Mouse (Mus musculus) forebrain, postnatal 0 days (tissue): ENCODE data around the gene Cdc27. TPM values are rescaled to one million over a fixed set of nuclear protein-coding genes. Genes with fewer than 3 reads are reported as not detected.
A peak's percentile ranks its signal among the peaks of the same experiment; 100 is the strongest.
"Not testable (repeated sequence)": the region's sequence is repeated elsewhere in the genome, so short reads cannot be mapped to it uniquely, and the experiment has no call there.

Experiments
- ATAC-seq: fragments of 200-750 bp; cut with Nextera tagmentation; 2 replicates; pipeline ENCODE4 v1.8.0; 2017; ENCODE audit warnings: mild to moderate bottlenecking, moderate library complexity
- DNase-seq: peaks from one replicate; pipeline ENCODE4 v3.0.0-alpha.2; 2015
- H3K27ac ChIP-seq: fragments of 300-500 bp; sonication (generic); 2 replicates; pipeline ENCODE4 v1.5.1; 2014; ENCODE audit warnings: low read depth, mild to moderate bottlenecking, antibody characterized with exemption, low read length, moderate library complexity, mixed read lengths
- H3K27me3 ChIP-seq: fragments of 300-500 bp; sonication (generic); 2 replicates; pipeline ENCODE4 v1.6.1; 2014; ENCODE audit warnings: mild to moderate bottlenecking, low read length, mixed read lengths; ENCODE audit not compliant: insufficient read depth
- H3K36me3 ChIP-seq: fragments of 300-500 bp; sonication (generic); 2 replicates; pipeline ENCODE4 v1.6.1; 2014; ENCODE audit warnings: mild to moderate bottlenecking, moderate library complexity; ENCODE audit not compliant: insufficient read depth
- H3K4me1 ChIP-seq: fragments of 300-500 bp; sonication (generic); 2 replicates; pipeline ENCODE4 v1.6.1; 2014; ENCODE audit warnings: antibody characterized with exemption; ENCODE audit not compliant: insufficient read depth
- H3K4me2 ChIP-seq: fragments of 300-500 bp; sonication (generic); 2 replicates; pipeline ENCODE4 v1.6.1; 2014; ENCODE audit warnings: low read depth, mild to moderate bottlenecking, moderate library complexity
- H3K4me3 ChIP-seq: fragments of 300-500 bp; sonication (generic); 2 replicates; pipeline ENCODE4 v1.5.1; 2014; ENCODE audit warnings: low read depth, low read length, mixed read lengths
- H3K9ac ChIP-seq: fragments of 300-500 bp; sonication (generic); 2 replicates; pipeline ENCODE4 v1.6.1; 2014; ENCODE audit warnings: mild to moderate bottlenecking
- H3K9me3 ChIP-seq: fragments of 300-500 bp; sonication (generic); 2 replicates; pipeline ENCODE4 v1.6.1; 2016; ENCODE audit warnings: low read length
- CTCF ChIP-seq: sonication (generic); IDR thresholded peaks from 2 replicates; pipeline ENCODE4 v1.5.1; 2016; ENCODE audit warnings: antibody characterized with exemption, control low read depth, low read depth
- WGBS: fragments of 180-500 bp; shearing (Covaris S2); extraction: QIAGEN DNeasy Blood & Tissue Kit; methylation state at CpG from one replicate; pipeline ENCODE4 v1.1.7; 2014; 5-methylcytosine and 5-hydroxymethylcytosine counted together
- polyA plus RNA-seq: library from polyadenylated mRNA; unstranded; fragments of >200 nt; fragmentation: Nextera tagmentation; extraction: Ambion mirVana; gene quantifications from 2 replicates; pipeline ENCODE4 v1.2.1, GENCODE M21; 2015
- total RNA-seq: library from RNA; depleted of rRNA; stranded (reverse); fragments of >200 nt; gene quantifications from 2 replicates; pipeline ENCODE4 v1.2.3, GENCODE M21; 2014

Cdc27 gene
- total and polyA plus RNA-seq, 2 experiments from 2014 or later: 33.2 to 46.5 TPM

GRCm38 (mm10) chr11:104580091-104580490, 29.7 kb upstream of the Cdc27 start:
- Histone ChIP-seq H3K27ac (no peak overlapping the region), H3K4me2 (no peak overlapping the region), H3K9ac (no peak overlapping the region), H3K36me3 (no peaks in the 10 kb centered on the region), H3K4me1 (no peaks in the 10 kb centered on the region), H3K9me3 (no peaks in the 10 kb centered on the region), H3K27me3 (no peaks in the 10 kb centered on the region), H3K4me3 (no peak overlapping the region)
- DNase-seq (no peak), ATAC-seq (0 out of 2 replicates have a peak, but pooled peaks have one; percentile 27)
- TF ChIP-seq CTCF: no peak
- WGBS: 58% methylated on average over 6 of the region's 6 CpGs

DNA sequence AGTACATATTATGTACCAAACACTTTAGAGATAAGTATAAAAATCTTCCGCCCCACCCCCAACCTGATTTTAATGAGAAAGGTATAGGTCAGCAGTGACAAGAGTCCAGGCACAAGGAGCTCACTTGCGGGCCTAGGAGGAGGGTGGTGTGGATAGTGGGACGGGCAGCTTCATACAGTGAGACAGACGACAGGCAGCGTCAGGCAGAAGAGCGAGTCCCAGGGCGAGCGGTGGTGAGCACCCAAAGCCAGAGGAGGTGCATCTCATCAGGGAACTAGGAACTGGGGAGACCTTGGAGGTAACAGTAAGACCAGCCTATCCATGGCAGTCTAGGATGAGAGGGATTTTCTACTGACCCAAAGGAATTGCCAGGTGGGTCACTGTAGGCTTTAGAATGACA, 29.2 kb upstream of the Cdc27 start:
- H3K4me1 ChIP-seq: no peaks in the 10 kb centered on the region
- H3K27ac ChIP-seq: no peak overlapping the region
- ATAC-seq (no peak), DNase-seq (no peak)
- H3K9me3 ChIP-seq: no peaks in the 10 kb centered on the region
- no peak for TF ChIP-seq CTCF
- 94% methylated on average over 8 of the region's 8 CpGs for WGBS
- no peak overlapping the region for H3K4me3 ChIP-seq
- H3K9ac ChIP-seq: no peak overlapping the region
- no peak overlapping the region for H3K4me2 ChIP-seq
- H3K27me3 ChIP-seq: no peaks in the 10 kb centered on the region
- H3K36me3 ChIP-seq: no peaks in the 10 kb centered on the region

DNA sequence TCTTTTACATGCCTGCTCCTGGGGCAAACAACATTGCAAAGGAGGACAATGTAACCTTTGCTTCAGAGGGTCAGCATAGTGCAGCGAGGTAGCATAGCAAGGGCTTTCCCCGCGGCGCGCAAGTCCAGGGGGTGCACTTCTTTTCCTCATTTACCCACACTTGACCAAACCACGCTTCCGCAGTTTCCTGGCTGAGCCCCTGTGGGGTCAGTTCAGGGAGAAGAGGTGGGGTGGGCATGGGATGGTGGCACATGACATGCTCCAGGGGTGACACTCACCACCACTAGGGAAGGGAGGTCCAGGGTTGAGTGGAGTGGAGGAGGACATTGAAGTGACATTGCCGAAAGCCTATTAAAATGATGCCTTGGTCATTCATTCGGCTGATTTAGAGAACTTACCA, 28.7 kb upstream of the Cdc27 start:
- TF ChIP-seq CTCF: no peak
- Histone ChIP-seq H3K4me3 (no peak overlapping the region), H3K4me1 (no peaks in the 10 kb centered on the region), H3K27me3 (no peaks in the 10 kb centered on the region), H3K4me2 (no peak overlapping the region), H3K36me3 (no peaks in the 10 kb centered on the region), H3K9ac (no peak overlapping the region), H3K27ac (no peak overlapping the region), H3K9me3 (no peaks in the 10 kb centered on the region)
- ATAC-seq (no peak), DNase-seq (no peak)
- WGBS: 92% methylated on average over 9 of the region's 9 CpGs

DNA sequence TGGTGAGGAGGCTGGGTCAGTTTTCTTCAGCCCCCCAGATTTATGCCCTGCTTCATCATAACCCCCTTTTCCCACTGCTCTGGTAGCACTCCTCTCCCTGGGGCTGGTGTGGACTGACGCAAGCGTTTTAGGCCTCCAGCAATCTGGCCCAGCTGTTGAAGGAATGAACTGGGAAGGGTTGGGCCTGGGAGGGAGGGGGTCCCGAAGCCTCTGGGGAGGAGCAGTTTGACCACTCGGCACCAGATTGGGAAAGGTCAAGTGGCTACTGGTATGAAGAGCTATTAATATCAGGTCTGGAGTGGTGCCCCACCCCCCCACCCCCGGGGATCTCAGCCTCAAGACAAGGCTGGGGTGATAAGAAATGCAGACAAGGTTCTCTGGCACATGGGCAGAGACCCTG, 27.7 kb upstream of the Cdc27 start:
- Histone ChIP-seq H3K27ac (no peak overlapping the region), H3K36me3 (no peaks in the 10 kb centered on the region), H3K4me1 (no peaks in the 10 kb centered on the region), H3K4me2 (no peak overlapping the region), H3K9ac (no peak overlapping the region), H3K27me3 (no peaks in the 10 kb centered on the region), H3K4me3 (no peak overlapping the region), H3K9me3 (no peaks in the 10 kb centered on the region)
- TF ChIP-seq CTCF: no peak
- no peak for DNase-seq
- no peak for ATAC-seq
- 78% methylated on average over 5 of the region's 5 CpGs for WGBS

GRCm38 (mm10) chr11:104576772-104577612, 26.6 kb upstream of the Cdc27 start:
- DNase-seq (no peak), ATAC-seq (no peak)
- Histone ChIP-seq H3K9me3 (no peaks in the 10 kb centered on the region), H3K36me3 (no peaks in the 10 kb centered on the region), H3K27ac (no peak overlapping the region), H3K4me3 (no peak overlapping the region), H3K9ac (no peak overlapping the region), H3K4me2 (no peak overlapping the region), H3K4me1 (no peaks in the 10 kb centered on the region), H3K27me3 (no peaks in the 10 kb centered on the region)
- TF ChIP-seq CTCF: no peak
- WGBS: 50% methylated on average over 10 of the region's 10 CpGs

DNA sequence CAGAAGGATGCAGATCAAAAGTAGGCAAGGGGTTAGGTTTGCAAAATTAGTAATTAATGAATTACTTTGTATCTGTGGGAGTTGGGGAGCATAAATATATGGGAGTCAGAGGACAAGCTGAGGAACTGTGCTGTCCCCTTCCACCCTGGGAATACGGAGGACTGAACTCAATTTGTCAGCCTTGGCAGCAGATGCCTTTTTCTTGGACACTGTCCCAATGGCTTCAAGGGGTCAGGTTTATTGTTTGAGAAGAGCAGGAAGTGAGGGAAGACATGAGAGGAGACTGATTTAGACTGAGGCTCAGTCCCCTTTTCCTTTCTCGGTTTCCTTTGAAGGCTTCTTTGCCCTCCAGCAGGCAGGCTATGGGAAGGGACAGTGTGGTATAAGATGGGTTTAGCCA, 22.1 kb upstream of the Cdc27 start:
- DNase-seq: no peak
- Histone ChIP-seq H3K4me2 (no peak overlapping the region), H3K9ac (no peak overlapping the region), H3K27ac (no peak overlapping the region), H3K27me3 (no peaks in the 10 kb centered on the region), H3K9me3 (no peaks in the 10 kb centered on the region), H3K4me3 (no peak overlapping the region), H3K4me1 (no peaks in the 10 kb centered on the region), H3K36me3 (no peaks in the 10 kb centered on the region)
- 57% methylated on average over 2 of the region's 2 CpGs for WGBS
- no peak for TF ChIP-seq CTCF
- no peak for ATAC-seq

GRCm38 (mm10) chr11:104572091-104572490, 21.7 kb upstream of the Cdc27 start:
- H3K9ac ChIP-seq: no peak overlapping the region
- H3K4me2 ChIP-seq: no peak overlapping the region
- H3K27ac ChIP-seq: no peak overlapping the region
- H3K4me1 ChIP-seq: no peaks in the 10 kb centered on the region
- no peak for DNase-seq
- H3K9me3 ChIP-seq: no peaks in the 10 kb centered on the region
- H3K36me3 ChIP-seq: no peaks in the 10 kb centered on the region
- no peak for ATAC-seq
- 73% methylated on average over 7 of the region's 7 CpGs for WGBS
- no peak for TF ChIP-seq CTCF
- H3K27me3 ChIP-seq: no peaks in the 10 kb centered on the region
- H3K4me3 ChIP-seq: no peak overlapping the region

DNA sequence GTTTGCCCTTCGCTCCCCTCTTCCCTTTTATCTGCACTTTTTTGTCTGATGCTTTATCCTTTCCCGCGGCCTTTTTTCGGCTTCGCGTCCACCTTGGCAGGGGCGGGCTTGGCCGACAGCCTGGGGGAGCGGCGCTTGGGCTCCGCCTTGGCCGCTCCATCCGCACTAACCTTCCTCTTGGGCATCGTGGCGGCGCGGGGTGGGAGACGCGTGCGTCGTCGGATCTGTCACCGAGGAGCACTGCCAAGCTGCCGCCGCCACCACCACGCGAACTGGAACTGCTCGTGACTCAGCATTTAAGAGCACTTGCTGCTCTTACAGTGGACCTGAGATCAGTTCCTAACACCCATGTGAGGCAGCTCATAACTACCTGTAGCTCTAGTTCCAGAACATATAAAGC, 21.0 kb upstream of the Cdc27 start:
- DNase-seq: peak; percentile 53
- H3K4me3 ChIP-seq: peak overlapping the region; percentile 22
- peak; percentile 66 for ATAC-seq
- H3K9me3 ChIP-seq, H3K27me3 ChIP-seq, H3K27ac ChIP-seq, H3K36me3 ChIP-seq, H3K4me1 ChIP-seq: not testable (repeated sequence)
- H3K4me2 ChIP-seq: peak overlapping the region; percentile 53
- WGBS: 1% methylated on average over 28 of the region's 28 CpGs
- H3K9ac ChIP-seq: peak overlapping the region; percentile 39; the same call in 1 of the 2 replicates

DNA sequence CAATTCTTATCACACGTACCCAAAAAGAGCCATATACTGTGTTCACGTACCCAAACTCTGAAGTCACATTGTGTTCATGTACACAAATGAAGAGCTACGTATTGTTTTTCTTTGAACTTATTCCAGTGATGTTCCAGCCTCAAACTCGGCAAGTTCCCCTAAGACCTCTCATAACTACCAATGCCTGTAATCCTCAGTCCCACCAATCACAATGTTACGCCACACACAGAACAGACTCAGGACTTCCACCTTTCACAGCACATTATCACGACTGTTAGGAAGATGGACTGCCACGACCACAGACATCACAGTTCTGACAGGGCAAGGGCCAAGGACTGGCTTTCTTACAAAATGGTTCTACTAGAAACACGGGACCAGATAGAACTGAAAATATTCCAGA, 20.1 kb upstream of the Cdc27 start:
- not testable (repeated sequence) for H3K4me1 ChIP-seq, H3K9me3 ChIP-seq, DNase-seq, ATAC-seq, H3K27ac ChIP-seq, H3K4me2 ChIP-seq, H3K9ac ChIP-seq, H3K27me3 ChIP-seq, H3K4me3 ChIP-seq, H3K36me3 ChIP-seq
- 83% methylated on average over 8 of the region's 8 CpGs for WGBS
